In the genomic region with DNA sequence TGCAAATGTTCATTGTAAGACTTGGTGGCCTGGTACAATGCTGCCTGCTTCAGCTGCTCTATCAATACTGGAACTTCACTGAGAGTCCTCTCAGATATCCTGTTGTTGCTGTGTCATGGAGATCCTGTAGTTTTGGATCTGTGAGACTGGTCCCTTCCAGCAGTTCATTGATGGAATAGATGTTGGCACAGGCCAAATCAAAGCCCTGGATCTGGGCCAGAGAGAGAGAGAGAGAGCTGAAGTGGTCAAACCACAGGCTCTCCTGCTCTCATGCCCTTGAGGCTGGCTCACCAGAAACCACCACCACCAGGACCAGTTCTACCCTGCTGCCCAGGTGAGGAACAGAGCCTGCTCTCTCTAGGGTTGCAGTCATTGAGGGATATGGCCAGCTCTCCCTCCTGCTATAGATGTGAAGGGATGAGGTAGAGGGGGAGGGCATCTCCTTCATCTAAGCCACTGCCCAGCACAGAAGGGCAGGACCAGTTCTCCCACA, we compare ENCODE assay signal across 16 mouse cellular contexts. TPM values are rescaled to one million over a fixed set of nuclear protein-coding genes. Genes with fewer than 3 reads are reported as not detected.
DNase-seq lines count a peak whose midpoint lies in the region; ATAC-seq and TF ChIP-seq lines count a peak whose summit lies in the region.
"Had no signal": no experiment of that assay in that cellular context is flagged by ENCODE, and none has a peak within 500 bp of the region (broad histone marks: within the 10 kb centered on the region; RNA-seq: fewer than 3 reads in every experiment).

No protein-coding gene starts in this region.

- CTCF ChIA-PET in Patski (lab: Charles Lee), result interaction anchor here (1.5 kb wide), 1 partner anchor 25 kb away, joined by 4 read pairs; no protein-coding TSS in a partner anchor

- H3K36me3 ChIP-seq in hindbrain, embryonic 15.5 days, result 0 out of 2 replicates have a peak, but pooled peaks cover 4% of the 10 kb centered on the region
- peaks cover 18% of the 10 kb centered on the region for H3K36me3 ChIP-seq in hindbrain, embryonic 14.5 days (replicated peaks; ENCODE audit: control insufficient read depth, insufficient read depth)
- H3K36me3 ChIP-seq in lung, embryonic 14.5 days (ENCODE audit: insufficient read depth), result peaks cover 6% of the 10 kb centered on the region; the same call in 1 of the 2 replicates
- peaks cover 7% of the 10 kb centered on the region; the same call in 1 of the 2 replicates for H3K36me3 ChIP-seq in neural tube, embryonic 15.5 days
- H3K36me3 ChIP-seq: heart, embryonic 15.5 days; liver, embryonic 15.5 days; stomach, embryonic 15.5 days had no signal

- H3K4me3 ChIP-seq in hindbrain, embryonic 15.5 days, result no peak overlapping the region
- no peak overlapping the region for H3K4me3 ChIP-seq in hindbrain, embryonic 14.5 days (replicated peaks; ENCODE audit: low read length)
- no peak overlapping the region for H3K4me3 ChIP-seq in lung, embryonic 14.5 days (ENCODE audit: low read depth, low read length)
- no peak overlapping the region for H3K4me3 ChIP-seq in neural tube, embryonic 15.5 days (replicated peaks)
- H3K4me3 ChIP-seq: heart, embryonic 15.5 days; liver, embryonic 15.5 days; midbrain, embryonic 12.5 days; neural tube, embryonic 13.5 days; stomach, embryonic 15.5 days had no signal

- no peak overlapping the region for H3K27ac ChIP-seq in hindbrain, embryonic 15.5 days (replicated peaks)
- no peak overlapping the region for H3K27ac ChIP-seq in hindbrain, embryonic 14.5 days
- no peak overlapping the region for H3K27ac ChIP-seq in lung, embryonic 14.5 days (ENCODE audit: low read depth)
- no peak overlapping the region for H3K27ac ChIP-seq in neural tube, embryonic 15.5 days (replicated peaks)
- H3K27ac ChIP-seq: heart, embryonic 15.5 days; liver, embryonic 15.5 days; midbrain, embryonic 12.5 days; neural tube, embryonic 13.5 days; stomach, embryonic 15.5 days had no signal

- 0 out of 2 replicates have a peak, but pooled peaks have one; percentile 42 for ATAC-seq in hindbrain, embryonic 15.5 days (ENCODE audit: low FRiP score, low read depth)
- no peak for ATAC-seq in hindbrain, embryonic 14.5 days (ENCODE audit: low FRiP score)
- no peak for ATAC-seq in lung, embryonic 14.5 days (ENCODE audit: insufficient read depth)
- ATAC-seq in Patski, result peak; percentile 51
- ATAC-seq in neural tube, embryonic 15.5 days (ENCODE audit: low FRiP score), result no peak

- no peaks in the 10 kb centered on the region for H3K9me3 ChIP-seq in hindbrain, embryonic 15.5 days
- no peaks in the 10 kb centered on the region for H3K9me3 ChIP-seq in hindbrain, embryonic 14.5 days (ENCODE audit: control insufficient read depth, low read length)
- no peaks in the 10 kb centered on the region for H3K9me3 ChIP-seq in lung, embryonic 14.5 days (ENCODE audit: low read depth, low read length)
- H3K9me3 ChIP-seq in neural tube, embryonic 15.5 days (replicated peaks), result no peaks in the 10 kb centered on the region
- H3K9me3 ChIP-seq: heart, embryonic 15.5 days; liver, embryonic 15.5 days; midbrain, embryonic 12.5 days; neural tube, embryonic 13.5 days; stomach, embryonic 15.5 days had no signal

- peak; percentile 25 for DNase-seq in adrenal gland, adult 2 months
- no peak for DNase-seq in adrenal gland, postnatal 25 days
- no peak for DNase-seq in hindbrain, embryonic 14.5 days (ENCODE audit: low spot score)
- DNase-seq in lung, embryonic 14.5 days, result peak; percentile 34
- no peak for DNase-seq in lung, postnatal 14 days
- DNase-seq in Patski (ENCODE audit: low read depth, low spot score), result no peak
- DNase-seq: cerebellum, adult 8-10 months; retina, postnatal 1 day; thymus, postnatal 14 days had no signal

- in situ Hi-C loops in Patski (cut with MboI; ENCODE audit: low pct_unique_long_range_greater_than_20kb), result no loop called here

- no peak for TF ChIP-seq CTCF in lung, embryonic 14.5 days (IDR thresholded peaks at IDR 0.05; ENCODE audit: low read depth)
- TF ChIP-seq CTCF in Patski (IDR thresholded peaks at IDR 0.05), result no peak

- H3K4me2 ChIP-seq in hindbrain, embryonic 15.5 days, result no peak overlapping the region
- H3K4me2 ChIP-seq in hindbrain, embryonic 14.5 days (replicated peaks), result no peak overlapping the region
- H3K4me2 ChIP-seq in lung, embryonic 14.5 days, result no peak overlapping the region
- H3K4me2 ChIP-seq in neural tube, embryonic 15.5 days, result no peak overlapping the region
- H3K4me2 ChIP-seq: heart, embryonic 15.5 days; liver, embryonic 15.5 days; midbrain, embryonic 12.5 days; neural tube, embryonic 13.5 days; stomach, embryonic 15.5 days had no signal

- no peaks in the 10 kb centered on the region for H3K27me3 ChIP-seq in hindbrain, embryonic 15.5 days
- H3K27me3 ChIP-seq in hindbrain, embryonic 14.5 days (ENCODE audit: control insufficient read depth, insufficient read depth, low read length), result no peaks in the 10 kb centered on the region
- H3K27me3 ChIP-seq in lung, embryonic 14.5 days (ENCODE audit: insufficient read depth, low read length), result no peaks in the 10 kb centered on the region
- H3K27me3 ChIP-seq in Patski, result no peaks in the 10 kb centered on the region
- no peaks in the 10 kb centered on the region for H3K27me3 ChIP-seq in neural tube, embryonic 15.5 days (replicated peaks)
- H3K27me3 ChIP-seq: heart, embryonic 15.5 days; liver, embryonic 15.5 days; midbrain, embryonic 12.5 days; neural tube, embryonic 13.5 days; stomach, embryonic 15.5 days had no signal

- no peaks in the 10 kb centered on the region for H3K4me1 ChIP-seq in hindbrain, embryonic 15.5 days (replicated peaks)
- no peaks in the 10 kb centered on the region for H3K4me1 ChIP-seq in hindbrain, embryonic 14.5 days (replicated peaks; ENCODE audit: control insufficient read depth, insufficient read depth, low read length)
- no peaks in the 10 kb centered on the region for H3K4me1 ChIP-seq in lung, embryonic 14.5 days (ENCODE audit: insufficient read depth)
- no peaks in the 10 kb centered on the region for H3K4me1 ChIP-seq in neural tube, embryonic 15.5 days
- H3K4me1 ChIP-seq: midbrain, embryonic 12.5 days; neural tube, embryonic 13.5 days had no signal

- POLR2A ChIA-PET in Patski (lab: Charles Lee), result no interaction called here

- H3K9ac ChIP-seq in hindbrain, embryonic 15.5 days, result no peak overlapping the region
- H3K9ac ChIP-seq in hindbrain, embryonic 14.5 days, result no peak overlapping the region
- no peak overlapping the region for H3K9ac ChIP-seq in lung, embryonic 14.5 days
- H3K9ac ChIP-seq in neural tube, embryonic 15.5 days (replicated peaks), result no peak overlapping the region
- H3K9ac ChIP-seq: heart, embryonic 15.5 days; liver, embryonic 15.5 days; midbrain, embryonic 12.5 days; neural tube, embryonic 13.5 days; stomach, embryonic 15.5 days had no signal

RNA-seq across cellular contexts. Expression of a gene that starts 10.7 kb away (rescaled TPM):
- 10 to 100 TPM; 41.8 to 51.9 TPM for total RNA-seq in adrenal gland, adult 2 months (2021)
- polyA plus RNA-seq in adrenal gland, adult 2 months (2012; rRNA removed), result 19.2 and 21.7 TPM in 2 replicates
- 47.0 and 55.8 TPM in 2 replicates for total RNA-seq in adrenal gland, postnatal 25 days (2021)
- polyA plus RNA-seq in hindbrain, embryonic 15.5 days (2015; fragmentation: Nextera tagmentation; extraction: Ambion mirVana), result 21.3 and 22.0 TPM in 2 replicates
- polyA plus RNA-seq in hindbrain, embryonic 14.5 days (2014; fragmentation: Nextera tagmentation; extraction: Ambion mirVana), result 24.7 and 28.4 TPM in 2 replicates
- polyA plus RNA-seq in lung, embryonic 14.5 days (2014; fragmentation: Nextera tagmentation; extraction: Ambion mirVana), result 19.5 and 23.2 TPM in 2 replicates
- polyA plus RNA-seq in Patski (2021), result 52.7 TPM
- polyA plus RNA-seq in neural tube, embryonic 15.5 days (2015; fragmentation: Nextera tagmentation; extraction: Ambion mirVana), result 18.6 and 20.6 TPM in 2 replicates

Comparison
In these comparisons a context has a peak if more than half of its experiments do, and no peak if none do; other contexts are left out.
1. DNase-seq: peak in adrenal gland, adult 2 months (single experiment) and lung, embryonic 14.5 days (single experiment); none in adrenal gland, postnatal 25 days (single experiment), hindbrain, embryonic 14.5 days (single experiment), lung, postnatal 14 days (single experiment) and Patski (single experiment).
2. ATAC-seq: peak in hindbrain, embryonic 15.5 days (single experiment) and Patski (single experiment); none in hindbrain, embryonic 14.5 days (single experiment), lung, embryonic 14.5 days (single experiment) and neural tube, embryonic 15.5 days (single experiment).